Mouse (Mus musculus): ENCODE measurements around the gene C030005K15Rik. TPM values are rescaled to one million over a fixed set of nuclear protein-coding genes. Genes with fewer than 3 reads are reported as not detected.
A peak's percentile ranks its signal among the peaks of the same experiment; 100 is the strongest.

Gene C030005K15Rik
- total and polyA plus RNA-seq, 2 experiments from 2014 or later = not detected

GRCm38 (mm10) chr10:97718021-97718420 lies 8.5 kb downstream of the C030005K15Rik start:
- 77% methylated on average over 2 of the region's 2 CpGs for WGBS

GRCm38 (mm10) chr10:97717233-97717632 lies 9.3 kb downstream of the C030005K15Rik start:
- no peaks in the 10 kb centered on the region for H3K27me3 ChIP-seq (ENCODE audit: insufficient read depth, low read length)
- H3K9ac ChIP-seq (replicated peaks; ENCODE audit: low read length) = no peak overlapping the region
- H3K9me3 ChIP-seq (ENCODE audit: low read length) = no peaks in the 10 kb centered on the region
- ATAC-seq (no peak), DNase-seq (ENCODE audit: low spot score) (no peak)
- no peak overlapping the region for H3K4me2 ChIP-seq (ENCODE audit: low read depth, low read length)
- H3K36me3 ChIP-seq (ENCODE audit: insufficient read depth, low read length) = no peaks in the 10 kb centered on the region
- H3K4me1 ChIP-seq (ENCODE audit: insufficient read depth, low read length) = no peaks in the 10 kb centered on the region
- no peak for TF ChIP-seq CTCF (IDR thresholded peaks at IDR 0.05; ENCODE audit: low read depth)
- WGBS = 93% methylated on average over 1 of the region's 1 CpGs
- no peak overlapping the region for H3K4me3 ChIP-seq (ENCODE audit: low read length)
- no peak overlapping the region for H3K27ac ChIP-seq

More at GRCm38 (mm10) chr10:97718021-97718420, 8.5 kb downstream of the C030005K15Rik start:
- Histone ChIP-seq H3K4me2 (ENCODE audit: low read depth, low read length) (no peak overlapping the region), H3K4me3 (ENCODE audit: low read length) (no peak overlapping the region), H3K27me3 (ENCODE audit: insufficient read depth, low read length) (no peaks in the 10 kb centered on the region), H3K36me3 (ENCODE audit: insufficient read depth, low read length) (no peaks in the 10 kb centered on the region), H3K9me3 (ENCODE audit: low read length) (no peaks in the 10 kb centered on the region), H3K27ac (no peak overlapping the region), H3K9ac (replicated peaks; ENCODE audit: low read length) (no peak overlapping the region), H3K4me1 (ENCODE audit: insufficient read depth, low read length) (no peaks in the 10 kb centered on the region)
- DNase-seq (ENCODE audit: low spot score) = no peak
- TF ChIP-seq CTCF (IDR thresholded peaks at IDR 0.05; ENCODE audit: low read depth) = no peak
- no peak for ATAC-seq

GRCm38 (mm10) chr10:97715289-97715906 lies 11.2 kb downstream of the C030005K15Rik start:
- H3K4me2 ChIP-seq (ENCODE audit: low read depth, low read length) = no peak overlapping the region
- no peak overlapping the region for H3K27ac ChIP-seq
- no peak for TF ChIP-seq CTCF (IDR thresholded peaks at IDR 0.05; ENCODE audit: low read depth)
- DNase-seq (ENCODE audit: low spot score) (peak; percentile 19), ATAC-seq (0 out of 2 replicates have a peak, but pooled peaks have one; percentile 40)
- no peak overlapping the region for H3K9ac ChIP-seq (replicated peaks; ENCODE audit: low read length)
- no peaks in the 10 kb centered on the region for H3K27me3 ChIP-seq (ENCODE audit: insufficient read depth, low read length)
- H3K4me1 ChIP-seq (ENCODE audit: insufficient read depth, low read length) = no peaks in the 10 kb centered on the region
- H3K9me3 ChIP-seq (ENCODE audit: low read length) = no peaks in the 10 kb centered on the region
- no peak overlapping the region for H3K4me3 ChIP-seq (ENCODE audit: low read length)
- H3K36me3 ChIP-seq (ENCODE audit: insufficient read depth, low read length) = no peaks in the 10 kb centered on the region
- WGBS = 67% methylated on average over 3 of the region's 3 CpGs

GRCm38 (mm10) chr10:97714584-97714983 lies 12.0 kb downstream of the C030005K15Rik start:
- H3K9me3 ChIP-seq (ENCODE audit: low read length) = no peaks in the 10 kb centered on the region
- no peaks in the 10 kb centered on the region for H3K27me3 ChIP-seq (ENCODE audit: insufficient read depth, low read length)
- ATAC-seq (no peak), DNase-seq (ENCODE audit: low spot score) (no peak)
- no peak overlapping the region for H3K4me2 ChIP-seq (ENCODE audit: low read depth, low read length)
- H3K27ac ChIP-seq = no peak overlapping the region
- H3K4me3 ChIP-seq (ENCODE audit: low read length) = no peak overlapping the region
- TF ChIP-seq CTCF (IDR thresholded peaks at IDR 0.05; ENCODE audit: low read depth) = no peak
- 43% methylated on average over 4 of the region's 4 CpGs for WGBS
- H3K36me3 ChIP-seq (ENCODE audit: insufficient read depth, low read length) = no peaks in the 10 kb centered on the region
- no peaks in the 10 kb centered on the region for H3K4me1 ChIP-seq (ENCODE audit: insufficient read depth, low read length)
- no peak overlapping the region for H3K9ac ChIP-seq (replicated peaks; ENCODE audit: low read length)

GRCm38 (mm10) chr10:97712687-97713086 lies 13.9 kb downstream of the C030005K15Rik start:
- ATAC-seq (0 out of 2 replicates have a peak, but pooled peaks have one; percentile 63), DNase-seq (ENCODE audit: low spot score) (peak; percentile 91)
- no peaks in the 10 kb centered on the region for H3K27me3 ChIP-seq (ENCODE audit: insufficient read depth, low read length)
- WGBS = 3% methylated on average over 5 of the region's 5 CpGs
- H3K36me3 ChIP-seq (ENCODE audit: insufficient read depth, low read length) = no peaks in the 10 kb centered on the region
- H3K4me2 ChIP-seq (ENCODE audit: low read depth, low read length) = no peak overlapping the region
- no peak overlapping the region for H3K27ac ChIP-seq
- H3K4me3 ChIP-seq (ENCODE audit: low read length) = no peak overlapping the region
- TF ChIP-seq CTCF (IDR thresholded peaks at IDR 0.05; ENCODE audit: low read depth) = peak; percentile 96
- no peaks in the 10 kb centered on the region for H3K9me3 ChIP-seq (ENCODE audit: low read length)
- no peaks in the 10 kb centered on the region for H3K4me1 ChIP-seq (ENCODE audit: insufficient read depth, low read length)
- H3K9ac ChIP-seq (replicated peaks; ENCODE audit: low read length) = no peak overlapping the region

- Histone ChIP-seq H3K27me3 (ENCODE audit: insufficient read depth, low read length) (no peaks in the 10 kb centered on the region), H3K9me3 (ENCODE audit: low read length) (no peaks in the 10 kb centered on the region), H3K4me2 (ENCODE audit: low read depth, low read length) (no peak overlapping the region), H3K4me1 (ENCODE audit: insufficient read depth, low read length) (no peaks in the 10 kb centered on the region), H3K36me3 (ENCODE audit: insufficient read depth, low read length) (no peaks in the 10 kb centered on the region), H3K27ac (no peak overlapping the region), H3K9ac (replicated peaks; ENCODE audit: low read length) (no peak overlapping the region), H3K4me3 (ENCODE audit: low read length) (no peak overlapping the region)
- DNase-seq (ENCODE audit: low spot score) = peak; percentile 83
- TF ChIP-seq CTCF (IDR thresholded peaks at IDR 0.05; ENCODE audit: low read depth) = peak; percentile 77
- ATAC-seq = no peak
- WGBS = 36% methylated on average over 1 of the region's 1 CpGs
Observed at GRCm38 (mm10) chr10:97704562-97704961, 22.0 kb downstream of the C030005K15Rik start.

DNA sequence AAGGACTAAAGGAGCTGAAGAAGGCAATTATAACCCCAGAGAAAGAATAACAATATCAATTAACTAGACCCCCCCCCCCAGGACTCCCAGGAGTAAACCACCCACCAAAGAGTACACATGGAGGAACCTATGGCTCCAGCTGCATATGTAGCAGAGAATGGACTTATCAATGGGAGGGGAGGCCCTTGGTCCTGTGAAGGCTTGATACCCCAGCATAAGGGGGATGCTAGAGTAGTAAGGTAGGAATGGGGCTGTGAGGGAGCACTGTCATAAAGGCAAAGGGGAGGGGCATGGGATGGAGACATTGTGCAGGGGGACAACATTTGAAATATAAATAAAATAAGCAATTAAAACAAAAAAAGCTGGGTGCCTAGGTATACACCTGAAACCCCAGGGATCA lies 24.2 kb downstream of the C030005K15Rik start:
- Histone ChIP-seq H3K9ac (replicated peaks; ENCODE audit: low read length) (no peak overlapping the region), H3K4me2 (ENCODE audit: low read depth, low read length) (no peak overlapping the region), H3K27me3 (ENCODE audit: insufficient read depth, low read length) (no peaks in the 10 kb centered on the region), H3K27ac (no peak overlapping the region), H3K4me3 (ENCODE audit: low read length) (no peak overlapping the region), H3K4me1 (ENCODE audit: insufficient read depth, low read length) (no peaks in the 10 kb centered on the region), H3K36me3 (ENCODE audit: insufficient read depth, low read length) (no peaks in the 10 kb centered on the region), H3K9me3 (ENCODE audit: low read length) (no peaks in the 10 kb centered on the region)
- no peak for ATAC-seq
- TF ChIP-seq CTCF (IDR thresholded peaks at IDR 0.05; ENCODE audit: low read depth) = no peak
- no peak for DNase-seq (ENCODE audit: low spot score)
